Mouse (Mus musculus) megakaryocyte, embryonic 14.5 days (primary cell): ENCODE data around the gene Tcea3.

Experiments used
- FLI1 ChIP-seq: IDR thresholded peaks from 2 replicates; pipeline ENCODE4 v1.6.1; 2012; ENCODE audit warnings: low read length, inconsistent platforms, mixed read lengths
- GATA1 ChIP-seq: IDR thresholded peaks from 3 replicates; pipeline ENCODE4 v1.6.1; 2012; ENCODE audit warnings: mixed read lengths, low read length, inconsistent platforms, borderline replicate concordance

GRCm38 (mm10) chr4:136310229-136311041, 62.9 kb downstream of the Tcea3 start, which contains the start of gene Hnrnpr:
- TF ChIP-seq GATA1 (no peak), FLI1 (no peak)
